ENCODE assay signal across 9 mouse cellular contexts in the genomic region with DNA sequence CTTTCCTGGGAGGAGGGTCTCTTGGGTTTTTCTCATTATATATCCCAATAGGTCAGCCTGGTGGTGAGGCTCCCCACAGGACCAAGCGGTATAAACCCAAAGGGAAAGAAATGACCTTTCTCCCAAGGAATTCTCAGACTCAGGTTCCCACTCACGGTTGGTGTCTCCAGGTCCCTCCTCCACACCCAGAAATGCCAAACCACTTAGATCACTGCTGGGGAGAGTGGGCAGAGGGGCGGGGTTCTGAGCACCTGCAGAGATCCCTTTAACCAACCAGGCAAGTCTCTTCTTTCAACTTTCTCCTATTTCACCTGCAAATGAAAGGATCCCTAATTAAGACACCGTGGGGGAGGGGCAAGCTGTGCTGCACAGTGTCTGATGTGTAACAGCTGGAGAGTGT. TPM values are rescaled to one million over a fixed set of nuclear protein-coding genes. Genes with fewer than 3 reads are reported as not detected.
A peak's percentile ranks its signal among the peaks of the same experiment; 100 is the strongest.
DNase-seq lines count a peak whose midpoint lies in the region; ATAC-seq lines count a peak whose summit lies in the region.
"Had no signal": no experiment of that assay in that cellular context is flagged by ENCODE, and none has a peak within 500 bp of the region (broad histone marks: within the 10 kb centered on the region; RNA-seq: fewer than 3 reads in every experiment).

No protein-coding gene starts in this region.

- DNase-seq in ovary, postnatal 14 days (ENCODE audit: low spot score): peak; percentile 12
- DNase-seq in ovary, postnatal 10 days (ENCODE audit: low spot score): no peak
- peak; percentile 80 for DNase-seq in embryonic facial prominence, embryonic 14.5 days (ENCODE audit: low spot score)
- DNase-seq in limb, embryonic 10.5 days (ENCODE audit: low spot score): no peak
- no peak for DNase-seq in gastrocnemius, postnatal 25 days
- no peak for DNase-seq in adrenal gland, postnatal 10 days
- no peak for DNase-seq in left cerebral cortex, postnatal 14 days (ENCODE audit: low spot score in 2 of 2)

- no peaks in the 10 kb centered on the region for H3K9me3 ChIP-seq in embryonic facial prominence, embryonic 14.5 days (ENCODE audit: control insufficient read depth, low read length)
- no peaks in the 10 kb centered on the region for H3K9me3 ChIP-seq in limb, embryonic 10.5 days (replicated peaks)
- H3K9me3 ChIP-seq in stomach, embryonic 15.5 days: no peaks in the 10 kb centered on the region

- H3K27ac ChIP-seq in embryonic facial prominence, embryonic 14.5 days (replicated peaks; ENCODE audit: low read depth, low read length): peak overlapping the region; percentile 70
- H3K27ac ChIP-seq in limb, embryonic 10.5 days: peak overlapping the region; percentile 60; the same call in 1 of the 2 replicates
- H3K27ac ChIP-seq in stomach, embryonic 15.5 days: peak overlapping the region; percentile 84

- intact Hi-C loops in left cerebral cortex, postnatal 14 days (cut with DNase I): no loop called here

- peak overlapping the region; percentile 14 for H3K4me2 ChIP-seq in embryonic facial prominence, embryonic 14.5 days (ENCODE audit: low read depth, low read length)
- peak overlapping the region; percentile 29; the same call in 1 of the 2 replicates for H3K4me2 ChIP-seq in stomach, embryonic 15.5 days

- peaks cover 21% of the 10 kb centered on the region for H3K36me3 ChIP-seq in embryonic facial prominence, embryonic 14.5 days (ENCODE audit: control insufficient read depth, insufficient read depth, low read length)
- peaks cover 13% of the 10 kb centered on the region for H3K36me3 ChIP-seq in limb, embryonic 10.5 days
- H3K36me3 ChIP-seq in stomach, embryonic 15.5 days: 0 out of 2 replicates have a peak, but pooled peaks cover 7% of the 10 kb centered on the region

- H3K27me3 ChIP-seq in embryonic facial prominence, embryonic 14.5 days (replicated peaks; ENCODE audit: control insufficient read depth, insufficient read depth, low read length): no peaks in the 10 kb centered on the region
- 0 out of 2 replicates have a peak, but pooled peaks cover 4% of the 10 kb centered on the region for H3K27me3 ChIP-seq in limb, embryonic 10.5 days (ENCODE audit: low read depth, poor library complexity, severe bottlenecking)
- H3K27me3 ChIP-seq in stomach, embryonic 15.5 days (replicated peaks): no peaks in the 10 kb centered on the region

- WGBS in embryonic facial prominence, embryonic 14.5 days: 23% methylated on average over 4 of the region's 4 CpGs
- WGBS in limb, embryonic 10.5 days: 20% methylated on average over 4 of the region's 4 CpGs
- WGBS in stomach, embryonic 15.5 days: 33% methylated on average over 4 of the region's 4 CpGs

- no peaks in the 10 kb centered on the region for H3K4me1 ChIP-seq in embryonic facial prominence, embryonic 14.5 days (ENCODE audit: control insufficient read depth, insufficient read depth, low read length)
- H3K4me1 ChIP-seq in limb, embryonic 10.5 days: peaks cover 26% of the 10 kb centered on the region
- 0 out of 2 replicates have a peak, but pooled peaks cover 5% of the 10 kb centered on the region for H3K4me1 ChIP-seq in stomach, embryonic 15.5 days

- no peak overlapping the region for H3K9ac ChIP-seq in embryonic facial prominence, embryonic 14.5 days (ENCODE audit: low read depth, low read length)
- no peak overlapping the region for H3K9ac ChIP-seq in stomach, embryonic 15.5 days

- ATAC-seq in embryonic facial prominence, embryonic 14.5 days (ENCODE audit: low read depth): peak; percentile 81
- ATAC-seq in stomach, embryonic 15.5 days (ENCODE audit: insufficient read depth, low FRiP score, low read depth): peak; percentile 71

- H3K4me3 ChIP-seq in embryonic facial prominence, embryonic 14.5 days (ENCODE audit: low read depth, low read length): no peak overlapping the region
- H3K4me3 ChIP-seq in limb, embryonic 10.5 days: no peak overlapping the region
- H3K4me3 ChIP-seq in stomach, embryonic 15.5 days (replicated peaks): 0 out of 2 replicates have a peak overlapping the region, but pooled peaks have one; percentile 1
- H3K4me3 ChIP-seq: myocyte had no signal

RNA-seq across cellular contexts. Expression of a gene that starts 51.6 kb away (rescaled TPM):
- 20.8 and 26.6 TPM in 2 replicates for polyA plus RNA-seq in embryonic facial prominence, embryonic 14.5 days (2014; fragmentation: Nextera tagmentation; extraction: Ambion mirVana)
- polyA plus RNA-seq in limb, embryonic 10.5 days (2016; fragmentation: Nextera tagmentation; extraction: Ambion mirVana): 11.8 and 14.8 TPM in 2 replicates
- polyA plus RNA-seq in stomach, embryonic 15.5 days (2015; fragmentation: Nextera tagmentation; extraction: Ambion mirVana): 22.7 and 27.0 TPM in 2 replicates
- 1 to 10 TPM; 3.3 to 4.6 TPM for total RNA-seq in gastrocnemius, postnatal 25 days (2021)
- total RNA-seq in adrenal gland, postnatal 10 days (2021): 10 to 100 TPM; 26.9 to 27.9 TPM
- 1 to 10 TPM; 5.3 to 6.6 TPM for total RNA-seq in left cerebral cortex, postnatal 14 days (2021)

Comparison
In these comparisons a context has a peak if more than half of its experiments do, and no peak if none do; other contexts are left out.
1. DNase-seq: peak in ovary, postnatal 14 days (single experiment) and embryonic facial prominence, embryonic 14.5 days (single experiment); none in ovary, postnatal 10 days (single experiment), limb, embryonic 10.5 days (single experiment), gastrocnemius, postnatal 25 days (single experiment), adrenal gland, postnatal 10 days (single experiment) and left cerebral cortex, postnatal 14 days (0 of 2).
2. Peak in every context shown above with its lines, with median percentiles within 50 percentile points of each other: H3K27ac ChIP-seq.